Mouse (Mus musculus) left cerebral cortex, postnatal 4 days (tissue): ENCODE data around the gene Blvrb. TPM values are rescaled to one million over a fixed set of nuclear protein-coding genes. Genes with fewer than 3 reads are reported as not detected.
A peak's percentile ranks its signal among the peaks of the same experiment; 100 is the strongest.
"Not testable (repeated sequence)": the region's sequence is repeated elsewhere in the genome, so short reads cannot be mapped to it uniquely, and the experiment has no call there.

Experiments used
- DNase-seq: peaks from one replicate; pipeline ENCODE4 v3.0.0-alpha.2; 2022
- intact Hi-C: fragments of 180-260 bp; cut with DNase I; formaldehyde crosslinking; loops from one replicate; pipeline ENCODE4 v1.15.1; 2025
- total RNA-seq, 2 experiments: library from RNA; stranded (reverse); gene quantifications; 2 replicates each; pipeline ENCODE4 v1.2.3; 2021

The Blvrb gene
- total RNA-seq, 2 experiments from 2014 or later = 9.7 to 12.2 TPM

- intact Hi-C loops = no loop called here
- no peak for DNase-seq
Observed at GRCm38 (mm10) chr7:27480506-27480905, 32.7 kb downstream of the Blvrb start.

GRCm38 (mm10) chr7:27480927-27481626 lies 33.3 kb downstream of the Blvrb start:
- no peak for DNase-seq
- intact Hi-C loops = no loop called here

- intact Hi-C loops = no loop called here
Observed at GRCm38 (mm10) chr7:27481627-27481969, 33.8 kb downstream of the Blvrb start.

GRCm38 (mm10) chr7:27483860-27484259 lies 36.1 kb downstream of the Blvrb start:
- DNase-seq = no peak
- intact Hi-C loops = no loop called here

More at GRCm38 (mm10) chr7:27481627-27481969, 33.8 kb downstream of the Blvrb start:
- peak; percentile 80 for DNase-seq

- DNase-seq = no peak
- intact Hi-C loops = no loop called here
Observed at GRCm38 (mm10) chr7:27486102-27486769, 38.5 kb downstream of the Blvrb start.

- peak; percentile 100 for DNase-seq
Observed at GRCm38 (mm10) chr7:27486770-27487697, 39.3 kb downstream of the Blvrb start, which contains the start of gene Sertad1. Gene Sertad1 (plus strand): TSS chr7:27486910.

GRCm38 (mm10) chr7:27487740-27488268 lies 40.0 kb downstream of the Blvrb start:
- intact Hi-C loops = no loop called here
- DNase-seq = peak; percentile 43

More at GRCm38 (mm10) chr7:27486770-27487697, 39.3 kb downstream of the Blvrb start, which contains the start of gene Sertad1:
- intact Hi-C loops = no loop called here

GRCm38 (mm10) chr7:27489270-27489869 lies 41.6 kb downstream of the Blvrb start:
- no peak for DNase-seq

GRCm38 (mm10) chr7:27490227-27490542 lies 42.4 kb downstream of the Blvrb start:
- no peak for DNase-seq
- intact Hi-C loops = no loop called here

More at GRCm38 (mm10) chr7:27489270-27489869, 41.6 kb downstream of the Blvrb start:
- intact Hi-C loops = no loop called here

- DNase-seq = peak; percentile 74
- intact Hi-C loops = no loop called here
Observed at GRCm38 (mm10) chr7:27490543-27491329, 43.0 kb downstream of the Blvrb start.

GRCm38 (mm10) chr7:27491856-27492255 lies 44.1 kb downstream of the Blvrb start:
- intact Hi-C loops = no loop called here
- no peak for DNase-seq

GRCm38 (mm10) chr7:27493022-27493421 lies 45.2 kb downstream of the Blvrb start:
- DNase-seq = no peak
- intact Hi-C loops = no loop called here

- no peak for DNase-seq
- intact Hi-C loops = no loop called here
Observed at GRCm38 (mm10) chr7:27493450-27493849, 45.7 kb downstream of the Blvrb start.

- intact Hi-C loops, DNase-seq: not testable (repeated sequence)
Observed at GRCm38 (mm10) chr7:27494659-27495367, 47.0 kb downstream of the Blvrb start.

GRCm38 (mm10) chr7:27499036-27499435 lies 51.3 kb downstream of the Blvrb start, which contains the start of gene Prx:
Gene Prx (plus strand): TSS chr7:27499324.
- no peak for DNase-seq

GRCm38 (mm10) chr7:27501620-27502019 lies 53.8 kb downstream of the Blvrb start:
- intact Hi-C loops = loop anchor here (10.0 kb wide), 1 partner anchor 167 kb away; the partner anchor contains the start of gene Ltbp4
- no peak for DNase-seq

More at GRCm38 (mm10) chr7:27499036-27499435, 51.3 kb downstream of the Blvrb start, which contains the start of gene Prx:
- intact Hi-C loops = no loop called here

- no peak for DNase-seq
- intact Hi-C loops = loop anchor here (10.0 kb wide), 1 partner anchor 172 kb away; the partner anchor contains the start of gene Ltbp4
Observed at GRCm38 (mm10) chr7:27506765-27507370, 59.1 kb downstream of the Blvrb start.
